Mouse (Mus musculus) ovary, postnatal 14 days (tissue): ENCODE measurements around the gene Prss16.
A peak's percentile ranks its signal among the peaks of the same experiment; 100 is the strongest.

Experiments
- DNase-seq: peaks from one replicate; pipeline ENCODE4 v3.0.0; 2022; ENCODE audit warnings: low spot score

The Prss16 gene

DNA sequence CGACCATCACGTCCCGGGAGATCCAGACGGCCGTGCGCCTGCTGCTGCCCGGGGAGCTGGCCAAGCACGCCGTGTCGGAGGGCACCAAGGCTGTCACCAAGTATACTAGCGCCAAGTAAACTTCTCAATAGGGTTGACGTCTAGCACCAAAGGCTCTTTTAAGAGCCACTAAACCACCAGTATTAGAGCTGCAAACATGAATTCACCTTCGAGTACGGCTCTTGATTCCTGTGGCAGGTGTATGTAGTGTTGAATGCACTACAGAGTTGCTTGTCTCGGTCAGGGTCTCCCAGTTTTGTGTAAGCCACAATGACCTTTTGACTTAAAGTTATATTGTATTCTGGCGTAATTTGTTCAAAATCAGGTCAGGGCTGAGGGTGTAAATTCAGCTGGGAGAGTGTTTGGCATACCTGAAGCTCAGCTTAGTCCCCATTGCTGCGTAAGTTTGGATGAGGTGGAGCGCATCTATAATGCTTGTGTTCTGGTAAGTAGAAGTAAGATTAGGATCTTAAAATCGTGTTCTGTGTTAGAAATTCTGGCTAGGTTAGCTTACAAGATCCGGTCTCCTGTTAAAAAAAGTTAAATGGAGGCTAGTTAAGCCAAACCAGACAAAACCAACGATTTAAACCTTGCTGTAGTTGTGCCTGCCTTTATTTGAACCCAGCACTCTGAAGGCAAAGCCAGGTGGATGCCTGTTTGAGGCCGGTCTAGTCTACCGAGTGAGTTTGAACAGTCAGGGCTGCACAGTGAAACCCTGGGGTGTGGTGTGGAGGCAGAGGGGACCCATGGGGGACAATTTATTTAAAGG lies 26.8 kb upstream of the Prss16 start:
- DNase-seq, result no peak

DNA sequence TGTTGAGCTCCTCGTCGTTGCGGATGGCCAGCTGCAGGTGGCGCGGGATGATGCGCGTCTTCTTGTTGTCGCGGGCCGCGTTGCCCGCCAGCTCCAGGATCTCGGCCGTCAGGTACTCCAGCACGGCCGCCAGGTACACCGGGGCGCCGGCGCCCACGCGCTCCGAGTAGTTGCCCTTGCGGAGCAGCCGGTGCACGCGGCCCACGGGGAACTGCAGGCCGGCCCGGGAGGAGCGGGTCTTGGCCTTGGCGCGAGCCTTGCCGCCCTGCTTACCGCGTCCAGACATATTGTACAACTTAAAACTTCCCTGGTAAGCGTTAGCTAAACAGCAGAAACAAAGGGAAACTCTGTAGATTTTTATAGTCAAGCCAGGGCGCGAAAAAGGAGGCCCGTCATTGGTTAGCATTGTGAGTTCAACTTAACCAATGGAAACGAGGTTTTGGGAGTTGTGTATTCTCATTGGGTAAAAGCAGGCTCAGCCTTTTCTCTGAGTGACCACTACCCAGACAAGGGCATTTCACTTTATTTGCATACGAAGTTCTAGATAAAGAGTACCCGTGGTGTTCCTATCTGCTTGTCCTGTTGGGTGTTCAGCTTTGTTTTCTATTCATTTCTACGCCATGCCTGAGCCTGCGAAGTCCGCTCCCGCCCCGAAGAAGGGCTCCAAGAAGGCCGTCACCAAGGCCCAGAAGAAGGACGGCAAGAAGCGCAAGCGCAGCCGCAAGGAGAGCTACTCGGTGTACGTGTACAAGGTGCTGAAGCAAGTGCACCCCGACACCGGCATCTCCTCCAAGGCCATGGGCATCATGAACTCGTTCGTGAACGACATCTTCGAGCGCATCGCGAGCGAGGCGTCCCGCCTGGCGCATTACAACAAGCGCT lies 26.0 kb upstream of the Prss16 start, which contains the start of the genes Hist1h2ah and Hist1h2bk:
Gene Hist1h2ah (minus strand): TSS at position 302 of the 882 bp plus-strand sequence.
Gene Hist1h2bk (plus strand): TSS at position 604 of the 882 bp plus-strand sequence.
- DNase-seq, result peak; percentile 73

DNA sequence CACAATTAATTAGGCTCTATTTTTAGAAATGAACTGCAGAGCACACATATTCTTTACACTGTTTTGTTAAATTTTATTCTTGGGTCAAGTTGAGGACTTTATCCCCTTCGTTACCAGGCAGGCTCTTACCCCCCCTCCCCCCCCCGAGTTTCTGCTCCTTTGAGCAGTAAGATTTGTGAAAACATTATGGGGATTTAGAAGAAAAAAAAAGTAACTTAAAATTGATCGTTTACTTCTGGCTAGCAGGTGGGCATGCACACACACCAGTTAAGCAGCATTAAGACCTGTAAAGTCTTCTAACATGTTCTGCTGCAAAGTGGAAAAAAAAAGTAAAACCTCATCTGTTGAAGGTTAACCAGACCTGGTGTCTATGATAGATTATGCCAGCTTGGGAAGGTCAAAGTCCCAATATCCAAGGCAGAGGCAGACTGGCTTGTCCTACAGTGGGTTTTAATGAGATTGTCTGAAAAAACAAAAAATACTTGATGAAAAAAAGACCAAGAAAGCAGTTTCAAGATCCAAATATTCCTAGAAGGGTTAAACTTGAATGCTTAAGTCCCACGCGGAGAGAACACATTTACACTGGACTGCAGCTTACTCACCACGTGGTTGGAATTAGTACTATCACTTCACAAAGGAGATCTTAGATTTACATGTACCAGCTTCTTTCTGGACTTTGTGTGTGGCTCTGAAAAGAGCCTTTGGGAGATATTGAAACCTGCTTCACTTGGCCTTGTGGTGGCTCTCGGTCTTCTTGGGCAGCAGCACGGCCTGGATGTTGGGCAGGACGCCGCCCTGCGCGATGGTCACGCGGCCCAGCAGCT lies 25.1 kb upstream of the Prss16 start:
- DNase-seq, result no peak

DNA sequence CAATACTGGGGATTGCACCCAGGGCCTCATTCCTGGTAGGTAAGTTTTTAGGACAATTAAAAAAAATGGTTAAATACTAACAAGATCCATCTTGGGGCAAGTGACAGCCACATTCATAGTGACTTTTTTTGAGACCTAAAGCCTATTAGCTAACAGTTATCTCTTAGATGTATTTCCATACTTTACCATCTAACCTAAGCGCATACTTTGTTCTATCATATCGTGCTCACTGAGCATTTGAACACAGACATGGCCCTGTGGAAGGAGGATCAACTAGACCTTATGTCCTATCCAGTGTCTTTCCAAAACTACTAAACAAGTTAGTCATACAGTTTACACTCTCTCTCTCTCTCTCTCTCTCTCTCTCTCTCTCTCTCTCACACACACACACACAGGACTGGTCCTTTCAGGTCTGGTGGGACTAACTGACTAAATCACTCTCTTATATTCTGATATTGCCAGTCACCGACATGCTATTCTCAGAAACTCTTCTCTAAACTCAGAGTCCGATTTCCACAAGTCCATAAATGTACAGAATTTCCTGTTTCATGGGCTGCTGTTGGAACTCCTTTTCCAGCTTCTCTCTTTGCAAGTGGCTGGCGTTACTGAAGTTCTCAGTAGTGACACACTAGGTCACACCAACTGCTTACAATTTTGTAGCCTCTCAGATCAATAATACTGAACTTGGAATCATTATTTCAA lies 24.4 kb upstream of the Prss16 start:
- DNase-seq, result no peak

DNA sequence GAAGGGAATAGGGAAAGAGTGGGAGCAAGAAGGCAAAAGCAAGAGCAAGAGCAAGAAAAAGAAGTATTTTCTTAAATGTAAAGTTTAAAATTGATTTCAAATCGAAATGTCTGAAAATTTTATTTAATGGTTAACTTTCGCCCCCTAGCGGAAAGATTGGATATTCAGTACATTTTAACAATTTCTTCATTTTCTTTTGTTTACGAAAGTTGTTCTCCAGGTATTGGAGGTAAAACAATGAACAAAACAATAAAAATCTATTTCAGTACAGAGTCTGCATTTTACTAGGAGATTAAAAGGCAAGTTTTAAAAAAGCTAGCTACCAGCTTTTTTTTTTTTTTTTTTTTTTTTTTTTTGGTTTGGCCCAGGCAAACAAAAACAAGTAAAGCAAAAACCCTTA lies 21.0 kb upstream of the Prss16 start:
- DNase-seq, result no peak

GRCm38 (mm10) chr13:22029928-22030327 lies 20.4 kb upstream of the Prss16 start:
- DNase-seq, result no peak

GRCm38 (mm10) chr13:22028673-22029460 lies 19.3 kb upstream of the Prss16 start:
- peak; percentile 97 for DNase-seq

GRCm38 (mm10) chr13:22026058-22027031 lies 16.8 kb upstream of the Prss16 start:
- DNase-seq, result peak; percentile 87

DNA sequence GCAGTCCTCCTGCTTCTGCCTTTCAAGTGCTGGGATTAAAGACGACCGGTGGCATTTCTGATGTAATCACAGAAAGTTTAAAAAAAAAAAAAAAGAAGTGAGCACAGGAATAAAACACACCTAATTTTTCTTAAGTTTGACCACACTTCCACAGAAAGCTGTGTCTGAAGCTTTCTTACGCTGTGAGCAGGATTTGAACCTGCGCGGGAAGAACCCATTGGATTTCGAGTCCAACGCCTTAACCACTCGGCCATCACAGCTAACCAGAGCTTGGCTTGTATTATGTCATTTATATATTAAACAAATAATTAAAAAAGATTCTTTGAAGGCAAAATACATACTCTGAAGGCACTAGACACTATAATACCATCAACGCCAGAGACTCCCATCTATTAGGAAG lies 12.7 kb upstream of the Prss16 start:
- peak; percentile 62 for DNase-seq

GRCm38 (mm10) chr13:22021581-22021980 lies 12.0 kb upstream of the Prss16 start:
- DNase-seq, result no peak

- peak; percentile 57 for DNase-seq
Measured at GRCm38 (mm10) chr13:22020901-22021339, 11.4 kb upstream of the Prss16 start.

DNA sequence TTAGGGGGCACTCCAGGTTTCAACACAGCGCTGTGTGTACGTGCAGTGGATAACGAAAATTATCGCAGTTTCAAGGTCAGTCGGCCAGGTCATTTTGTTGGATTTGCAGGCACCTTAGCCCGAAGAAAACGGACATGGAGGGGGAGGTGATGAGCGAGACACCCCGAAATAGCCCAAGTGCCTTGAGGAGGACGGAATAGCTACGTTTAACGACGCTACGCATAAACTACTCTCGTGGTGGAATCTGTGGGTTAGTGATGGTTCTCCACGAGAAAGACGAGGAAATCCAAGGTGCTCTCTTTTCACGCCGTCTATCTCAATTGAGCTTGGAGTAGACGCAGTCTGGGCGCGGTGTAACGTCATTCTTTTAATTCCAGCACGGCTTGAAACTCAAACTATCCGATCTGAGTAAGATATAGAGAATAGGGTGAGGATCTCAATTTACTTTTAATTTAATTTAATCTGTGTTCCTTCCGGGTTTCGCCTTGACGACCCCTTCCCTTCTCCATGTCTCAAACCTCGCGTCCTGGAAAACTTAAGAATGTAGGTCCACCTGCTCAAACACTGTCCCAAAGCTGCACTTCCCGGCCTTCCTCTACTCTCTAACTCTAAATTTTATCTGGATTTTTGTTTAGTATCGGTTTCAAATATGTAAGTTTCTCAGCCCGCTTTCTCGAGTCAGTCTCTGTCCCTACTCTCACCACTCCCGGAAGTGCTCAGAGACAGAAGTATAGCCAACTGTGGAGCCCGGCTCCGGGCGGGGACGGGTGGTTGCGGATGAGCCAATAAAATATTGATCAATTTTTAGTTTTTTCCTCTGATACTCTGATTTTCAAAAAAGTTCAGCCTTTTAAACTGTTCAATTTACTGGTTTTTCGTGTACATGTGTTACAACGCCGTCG lies 10.6 kb upstream of the Prss16 start:
- DNase-seq, result no peak

DNA sequence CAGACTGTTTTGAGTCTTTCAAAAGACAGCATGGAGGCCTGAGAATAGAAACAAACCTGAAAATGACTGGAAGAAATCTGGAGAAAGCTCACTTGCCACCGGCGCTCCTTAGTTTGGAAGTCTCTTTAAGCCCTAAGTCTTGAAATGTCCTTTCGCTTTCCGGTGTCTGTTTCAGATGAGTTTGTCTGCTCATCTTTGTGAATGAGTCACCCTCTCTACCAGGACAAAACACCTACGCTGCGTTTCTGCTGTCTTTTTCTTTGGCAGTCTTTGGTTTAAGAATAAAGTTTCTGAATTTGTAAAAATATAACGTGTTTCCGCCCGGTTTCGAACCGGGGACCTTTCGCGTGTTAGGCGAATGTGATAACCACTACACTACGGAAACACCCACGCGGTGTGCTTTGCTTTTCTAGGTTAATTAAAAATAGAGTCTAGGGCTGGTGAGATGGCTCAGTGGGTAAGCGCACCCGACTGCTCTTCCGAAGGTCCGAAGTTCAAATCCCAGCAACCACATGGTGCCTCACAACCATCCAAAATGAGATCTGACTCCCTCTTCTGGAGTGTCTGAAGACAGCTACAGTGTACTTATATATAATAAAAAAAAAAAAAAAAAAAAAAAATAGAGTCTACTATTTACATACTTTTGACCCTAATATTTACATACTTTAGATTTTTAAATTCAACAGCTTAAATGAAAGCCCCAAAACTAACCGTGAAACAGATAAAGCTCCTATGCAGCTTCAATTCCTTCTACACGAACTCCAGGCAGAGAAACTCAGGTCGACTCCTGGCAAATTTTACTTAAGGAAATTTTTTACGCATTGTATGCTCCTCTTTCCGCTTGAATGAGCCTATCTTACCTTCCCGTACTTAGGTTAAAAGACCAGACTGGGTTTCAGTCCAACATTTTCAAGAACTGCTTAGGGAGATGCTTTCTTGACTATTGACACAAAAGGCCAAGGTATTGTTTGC lies 6.2 kb upstream of the Prss16 start:
- no peak for DNase-seq

GRCm38 (mm10) chr13:22014411-22014845 lies 4.9 kb upstream of the Prss16 start:
- no peak for DNase-seq

GRCm38 (mm10) chr13:22013716-22014115 lies 4.2 kb upstream of the Prss16 start:
- DNase-seq, result no peak

DNA sequence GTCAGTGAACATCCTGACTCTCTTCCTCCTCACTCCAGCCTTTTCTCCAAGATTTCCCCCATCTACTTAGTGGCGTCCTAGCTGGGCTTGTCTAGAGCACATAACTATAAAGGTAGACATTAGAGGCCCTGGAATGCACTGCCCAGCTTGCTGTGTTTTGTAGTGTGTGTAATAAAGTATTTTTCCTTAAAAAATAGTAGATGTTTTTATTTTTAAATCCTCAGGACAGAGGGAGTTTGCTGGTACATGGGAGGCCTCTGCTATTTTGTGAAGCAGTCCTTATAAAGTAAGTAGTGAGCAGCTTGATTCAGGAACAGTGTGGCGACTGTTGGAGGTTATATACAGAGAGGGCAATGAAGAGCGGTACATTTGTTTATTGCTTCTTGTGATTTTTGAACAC lies 835 bp downstream of the Prss16 start:
- no peak for DNase-seq

DNA sequence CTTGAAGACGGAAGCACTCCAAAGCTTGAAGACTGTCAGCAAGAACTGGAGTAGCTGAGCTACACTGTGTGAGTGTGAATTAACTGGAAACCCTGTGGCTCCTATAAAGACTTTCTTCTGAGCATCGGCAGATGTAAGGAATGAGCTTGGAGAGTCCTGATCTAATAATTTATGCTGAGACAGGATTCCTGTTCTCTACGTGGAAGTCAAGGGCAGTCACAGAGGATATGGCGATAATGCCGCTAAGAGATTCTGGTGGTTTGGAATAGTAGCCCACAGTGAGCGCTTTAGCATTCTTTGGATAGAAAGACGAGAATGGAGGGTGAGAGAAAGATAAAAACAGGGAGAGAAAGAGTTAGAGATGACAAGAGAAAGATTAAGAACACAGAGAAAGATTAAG lies 1.7 kb downstream of the Prss16 start:
- no peak for DNase-seq
